Mouse (Mus musculus) layer of hippocampus, adult 18-20 months (tissue): ENCODE data around the gene Tex22. TPM values are rescaled to one million over a fixed set of nuclear protein-coding genes. Genes with fewer than 3 reads are reported as not detected.

Experiments used
- DNase-seq, 2 experiments: peaks; one replicate each; pipeline ENCODE4 v3.0.0; 2022; ENCODE audit warnings: low spot score in 2 of 2
- total RNA-seq, 2 experiments: library from RNA; stranded (reverse); gene quantifications; 2 replicates each; pipeline ENCODE4 v1.2.3; 2021

Tex22 gene
- total RNA-seq, 2 experiments from 2014 or later = 0.32 to 0.91 TPM

- no peak for DNase-seq
Observed at GRCm38 (mm10) chr12:113100448-113101076, 26.3 kb downstream of the Tex22 start.

- DNase-seq = no peak
Observed at GRCm38 (mm10) chr12:113101251-113101960, 27.1 kb downstream of the Tex22 start.

- DNase-seq = peak in 1 of 2 experiments; percentile 67
Observed at GRCm38 (mm10) chr12:113102461-113102860, 28.2 kb downstream of the Tex22 start.

GRCm38 (mm10) chr12:113103846-113104451, 29.6 kb downstream of the Tex22 start:
- DNase-seq = no peak

- no peak for DNase-seq
Observed at GRCm38 (mm10) chr12:113106386-113106785, 32.1 kb downstream of the Tex22 start.

GRCm38 (mm10) chr12:113107431-113108124, 33.3 kb downstream of the Tex22 start:
- no peak for DNase-seq

- DNase-seq = no peak
Observed at GRCm38 (mm10) chr12:113108528-113109283, 34.4 kb downstream of the Tex22 start.

- DNase-seq = peak in 1 of 2 experiments; percentile 61
Observed at GRCm38 (mm10) chr12:113109801-113110200, 35.5 kb downstream of the Tex22 start.

GRCm38 (mm10) chr12:113114141-113114540, 39.8 kb downstream of the Tex22 start:
- DNase-seq = no peak

GRCm38 (mm10) chr12:113114856-113115538, 40.7 kb downstream of the Tex22 start:
- no peak for DNase-seq

GRCm38 (mm10) chr12:113119516-113120410, 45.5 kb downstream of the Tex22 start:
- peak; percentile 75 to 86 for DNase-seq

- no peak for DNase-seq
Observed at GRCm38 (mm10) chr12:113124726-113125125, 50.4 kb downstream of the Tex22 start.

- DNase-seq = no peak
Observed at GRCm38 (mm10) chr12:113130732-113131131, 56.4 kb downstream of the Tex22 start.

- DNase-seq = no peak
Observed at GRCm38 (mm10) chr12:113131601-113132000, 57.3 kb downstream of the Tex22 start.

GRCm38 (mm10) chr12:113132567-113132966, 58.3 kb downstream of the Tex22 start:
- DNase-seq = peak in 1 of 2 experiments; percentile 50

GRCm38 (mm10) chr12:113133260-113133659, 59.0 kb downstream of the Tex22 start:
- no peak for DNase-seq

GRCm38 (mm10) chr12:113133861-113134403, 59.6 kb downstream of the Tex22 start:
- no peak for DNase-seq

- DNase-seq = no peak
Observed at GRCm38 (mm10) chr12:113134502-113134901, 60.2 kb downstream of the Tex22 start.

- DNase-seq = no peak
Observed at GRCm38 (mm10) chr12:113135401-113135800, 61.1 kb downstream of the Tex22 start.
